Mouse (Mus musculus): ENCODE measurements around the gene Pold4.
"Not testable (repeated sequence)": the region's sequence is repeated elsewhere in the genome, so short reads cannot be mapped to it uniquely, and the experiment has no call there.

Gene Pold4

GRCm38 (mm10) chr19:4229451-4230076 is 2.1 kb upstream of the Pold4 start:
- DNase-seq (ENCODE audit: low spot score) = no peak

GRCm38 (mm10) chr19:4230415-4230814 is 1.3 kb upstream of the Pold4 start:
- DNase-seq (ENCODE audit: low spot score) = no peak

- no peak for DNase-seq (ENCODE audit: low spot score)
These were observed 480 bp downstream of the Pold4 start for GRCm38 (mm10) chr19:4232186-4232572.

- DNase-seq (ENCODE audit: low spot score) = no peak
These were observed 952 bp downstream of the Pold4 start for GRCm38 (mm10) chr19:4232651-4233050.

- DNase-seq (ENCODE audit: low spot score) = no peak
These were observed 2.8 kb downstream of the Pold4 start for GRCm38 (mm10) chr19:4234548-4234947.

GRCm38 (mm10) chr19:4240247-4240668 is 8.6 kb downstream of the Pold4 start:
- DNase-seq (ENCODE audit: low spot score) = peak; percentile 33

GRCm38 (mm10) chr19:4242416-4242815 is 10.7 kb downstream of the Pold4 start:
- no peak for DNase-seq (ENCODE audit: low spot score)

GRCm38 (mm10) chr19:4244775-4245174 is 13.1 kb downstream of the Pold4 start:
- DNase-seq (ENCODE audit: low spot score) = no peak

GRCm38 (mm10) chr19:4247010-4247409 is 15.3 kb downstream of the Pold4 start:
- DNase-seq (ENCODE audit: low spot score) = no peak

- DNase-seq (ENCODE audit: low spot score) = not testable (repeated sequence)
These were observed 17.0 kb downstream of the Pold4 start for GRCm38 (mm10) chr19:4248683-4249082.

- no peak for DNase-seq (ENCODE audit: low spot score)
These were observed 22.5 kb downstream of the Pold4 start for GRCm38 (mm10) chr19:4254230-4254629.

- DNase-seq (ENCODE audit: low spot score) = no peak
These were observed 24.0 kb downstream of the Pold4 start for GRCm38 (mm10) chr19:4255583-4256162.

GRCm38 (mm10) chr19:4257216-4257896 is 25.7 kb downstream of the Pold4 start:
- DNase-seq (ENCODE audit: low spot score) = peak; percentile 91

GRCm38 (mm10) chr19:4257897-4258252 is 26.2 kb downstream of the Pold4 start:
- DNase-seq (ENCODE audit: low spot score) = no peak

- DNase-seq (ENCODE audit: low spot score) = no peak
These were observed 29.5 kb downstream of the Pold4 start for GRCm38 (mm10) chr19:4261038-4261698.

GRCm38 (mm10) chr19:4262756-4263155 is 31.1 kb downstream of the Pold4 start:
- no peak for DNase-seq (ENCODE audit: low spot score)

GRCm38 (mm10) chr19:4263702-4264101 is 32.0 kb downstream of the Pold4 start:
- DNase-seq (ENCODE audit: low spot score) = no peak

- no peak for DNase-seq (ENCODE audit: low spot score)
These were observed 32.6 kb downstream of the Pold4 start for GRCm38 (mm10) chr19:4264171-4264780.

- DNase-seq (ENCODE audit: low spot score) = no peak
These were observed 34.3 kb downstream of the Pold4 start for GRCm38 (mm10) chr19:4265956-4266355.

- peak; percentile 75 for DNase-seq (ENCODE audit: low spot score)
These were observed 37.1 kb downstream of the Pold4 start, which contains the start of gene Ssh3 for GRCm38 (mm10) chr19:4268566-4269361. Gene Ssh3 (minus strand): TSS chr19:4269180.

GRCm38 (mm10) chr19:4270187-4270586 is 38.5 kb downstream of the Pold4 start:
- no peak for DNase-seq (ENCODE audit: low spot score)

- DNase-seq (ENCODE audit: low spot score) = no peak
These were observed 39.3 kb downstream of the Pold4 start for GRCm38 (mm10) chr19:4270972-4271371.

Data from yolk sac, embryonic 10.5 days (tissue).